Mouse (Mus musculus) MEL (cell line): ENCODE results near the gene Tcap. TPM values are rescaled to one million over a fixed set of nuclear protein-coding genes. Genes with fewer than 3 reads are reported as not detected.

Experiments used
- DNase-seq: peaks from one replicate; pipeline ENCODE4 v3.0.0; 2011; ENCODE audit warnings: low read depth, low spot score
- H3K27ac ChIP-seq: 2 replicates; pipeline ENCODE4 v1.5.1; 2012; ENCODE audit warnings: low read depth, mild to moderate bottlenecking, control low read depth, low read length, moderate library complexity; ENCODE audit not compliant: control insufficient read depth
- H3K27me3 ChIP-seq, 2 experiments: fragments of 150-350 bp in 1 of 2; sonication (generic) in 1 of 2; 2 replicates each; pipeline ENCODE4 v1.6.1; 2012; ENCODE audit warnings: low read length in 2 of 2, mild to moderate bottlenecking in 2 of 2, improper control_type of control experiment in 1 of 2, moderate library complexity in 1 of 2; ENCODE audit not compliant: insufficient read depth in 2 of 2, control insufficient read depth in 1 of 2
- H3K36me3 ChIP-seq, 2 experiments: 2 replicates each; pipeline ENCODE4 v1.6.1; 2012 to 2014; ENCODE audit warnings: low read length in 2 of 2, improper control_type of control experiment in 1 of 2, inconsistent platforms in 1 of 2, mild to moderate bottlenecking in 1 of 2; ENCODE audit not compliant: insufficient read depth in 2 of 2, control insufficient read depth in 1 of 2
- H3K4me1 ChIP-seq, 2 experiments: fragments of 150-350 bp in 1 of 2; sonication (generic) in 1 of 2; 2 replicates each; pipeline ENCODE4 v1.6.1; 2012; ENCODE audit warnings: low read length in 2 of 2, improper control_type of control experiment in 1 of 2, mild to moderate bottlenecking in 1 of 2; ENCODE audit not compliant: insufficient read depth in 2 of 2, control insufficient read depth in 1 of 2
- H3K4me3 ChIP-seq, 2 experiments: fragments of 150-350 bp in 1 of 2; sonication (generic) in 1 of 2; 2 replicates each; pipeline ENCODE4 v1.5.1; 2012; ENCODE audit warnings: low read depth in 2 of 2, low read length in 2 of 2, mild to moderate bottlenecking in 2 of 2, moderate library complexity in 2 of 2, control low read depth in 1 of 2, improper control_type of control experiment in 1 of 2; ENCODE audit not compliant: control insufficient read depth in 1 of 2, insufficient read depth in 1 of 2
- H3K79me2 ChIP-seq: 2 replicates; pipeline ENCODE4 v1.6.1; 2012; ENCODE audit warnings: mild to moderate bottlenecking, low read length, moderate library complexity; ENCODE audit not compliant: control insufficient read depth, poor library complexity, insufficient read depth
- H3K9ac ChIP-seq: 2 replicates; pipeline ENCODE4 v1.6.1; 2012; ENCODE audit warnings: low read depth, mild to moderate bottlenecking, control low read depth, low read length, moderate library complexity; ENCODE audit not compliant: control insufficient read depth, poor library complexity, severe bottlenecking
- H3K9me3 ChIP-seq: fragments of 150-350 bp; sonication (generic); replicated peaks from 2 replicates; pipeline ENCODE4 v1.6.1; 2012; ENCODE audit warnings: mild to moderate bottlenecking, low read length, improper control_type of control experiment, moderate library complexity; ENCODE audit not compliant: insufficient read depth
- BHLHE40 ChIP-seq: IDR thresholded peaks from 2 replicates; pipeline ENCODE4 v1.6.1; 2012; ENCODE audit warnings: low read depth, mild to moderate bottlenecking, inconsistent platforms, low read length, improper control_type of control experiment, borderline replicate concordance
- CTCF ChIP-seq, 3 experiments: IDR thresholded peaks in 2 of 3; conservative IDR thresholded peaks in 1 of 3; 2 replicates each; pipeline ENCODE4 v1.5.1; 2011 to 2012; ENCODE audit warnings: low read length in 3 of 3, low read depth in 2 of 3, mild to moderate bottlenecking in 2 of 3, improper control_type of control experiment in 1 of 3, inconsistent platforms in 1 of 3, mixed read lengths in 1 of 3, moderate library complexity in 1 of 3; ENCODE audit not compliant: control insufficient read depth in 1 of 3, insufficient read depth in 1 of 3, poor library complexity in 1 of 3, severe bottlenecking in 1 of 3
- E2F4 ChIP-seq: IDR thresholded peaks from 2 replicates; pipeline ENCODE4 v1.6.1; 2011; ENCODE audit warnings: low read depth, low read length, improper control_type of control experiment, borderline replicate concordance
- EP300 ChIP-seq, 2 experiments: IDR thresholded peaks; 2 replicates each; pipeline ENCODE4 v1.6.1; 2011; ENCODE audit warnings: improper control_type of control experiment in 2 of 2, low read length in 2 of 2, low read depth in 1 of 2, mild to moderate bottlenecking in 1 of 2
- ETS1 ChIP-seq: IDR thresholded peaks from 2 replicates; pipeline ENCODE4 v1.6.1; 2012; ENCODE audit warnings: low read depth, mild to moderate bottlenecking, inconsistent platforms, low read length, improper control_type of control experiment, moderate library complexity
- GABPA ChIP-seq: IDR thresholded peaks from 2 replicates; pipeline ENCODE4 v1.6.1; 2012; ENCODE audit warnings: low read depth, mild to moderate bottlenecking, inconsistent platforms, low read length, improper control_type of control experiment, moderate library complexity
- HCFC1 ChIP-seq: IDR thresholded peaks from 2 replicates; pipeline ENCODE4 v1.6.1; 2012; ENCODE audit warnings: low read depth, mild to moderate bottlenecking, inconsistent platforms, low read length, improper control_type of control experiment, moderate library complexity
- KAT2A ChIP-seq: conservative IDR thresholded peaks from 2 replicates; pipeline ENCODE4 v1.6.1; 2012; ENCODE audit warnings: low read depth, low read length, improper control_type of control experiment, inconsistent platforms
- MAFK ChIP-seq: IDR thresholded peaks from 2 replicates; pipeline ENCODE4 v1.6.1; 2011; ENCODE audit warnings: low read depth, mild to moderate bottlenecking, low read length, improper control_type of control experiment, borderline replicate concordance
- MAX ChIP-seq: IDR thresholded peaks from 2 replicates; pipeline ENCODE4 v1.6.1; 2011; ENCODE audit warnings: low read length, improper control_type of control experiment
- MAZ ChIP-seq: IDR thresholded peaks from 2 replicates; pipeline ENCODE4 v1.6.1; 2012; ENCODE audit warnings: low read depth, mild to moderate bottlenecking, inconsistent platforms, low read length, improper control_type of control experiment
- MEF2A ChIP-seq: IDR thresholded peaks from 2 replicates; pipeline ENCODE4 v1.6.1; 2014; ENCODE audit warnings: low read depth, mild to moderate bottlenecking, inconsistent platforms, low read length, improper control_type of control experiment; ENCODE audit not compliant: poor library complexity, insufficient replicate concordance, severe bottlenecking; ENCODE audit errors: extremely low read depth
- MXI1 ChIP-seq: IDR thresholded peaks from 2 replicates; pipeline ENCODE4 v1.6.1; 2011; ENCODE audit warnings: mild to moderate bottlenecking, low read depth, low read length, improper control_type of control experiment
- MYB ChIP-seq: IDR thresholded peaks from 2 replicates; pipeline ENCODE4 v1.6.1; 2011; ENCODE audit warnings: mild to moderate bottlenecking, low read depth, low read length, improper control_type of control experiment
- NELFE ChIP-seq: IDR thresholded peaks from 2 replicates; pipeline ENCODE4 v1.6.1; 2011; ENCODE audit warnings: low read depth, low read length, improper control_type of control experiment
- NRF1 ChIP-seq: IDR thresholded peaks from 2 replicates; pipeline ENCODE4 v1.6.1; 2014; ENCODE audit warnings: low read depth, mild to moderate bottlenecking, inconsistent platforms, low read length, improper control_type of control experiment, moderate library complexity; ENCODE audit not compliant: poor library complexity, insufficient read depth, severe bottlenecking
- RAD21 ChIP-seq: IDR thresholded peaks from 2 replicates; pipeline ENCODE4 v1.6.1; 2011; ENCODE audit warnings: mild to moderate bottlenecking, low read depth, low read length, improper control_type of control experiment
- RCOR1 ChIP-seq: IDR thresholded peaks from 2 replicates; pipeline ENCODE4 v1.6.1; 2012; ENCODE audit warnings: low read depth, mild to moderate bottlenecking, inconsistent platforms, low read length, improper control_type of control experiment
- SIN3A ChIP-seq: IDR thresholded peaks from 2 replicates; pipeline ENCODE4 v1.6.1; 2012; ENCODE audit warnings: low read length, improper control_type of control experiment, inconsistent platforms
- SMC3 ChIP-seq: IDR thresholded peaks from 2 replicates; pipeline ENCODE4 v1.6.1; 2011; ENCODE audit warnings: low read depth, low read length, improper control_type of control experiment
- TAL1 ChIP-seq: IDR thresholded peaks from 2 replicates; pipeline ENCODE4 v1.6.1; 2012; ENCODE audit warnings: mild to moderate bottlenecking, inconsistent platforms, low read length, moderate library complexity, mixed read lengths
- TBP ChIP-seq: IDR thresholded peaks from 2 replicates; pipeline ENCODE4 v1.8.0; 2011; ENCODE audit warnings: low read depth, low read length, improper control_type of control experiment
- TCF12 ChIP-seq: IDR thresholded peaks from 2 replicates; pipeline ENCODE4 v1.6.1; 2014; ENCODE audit warnings: low read depth, mild to moderate bottlenecking, inconsistent platforms, low read length, improper control_type of control experiment, moderate library complexity
- USF1 ChIP-seq: IDR thresholded peaks from 2 replicates; pipeline ENCODE4 v1.6.1; 2014; ENCODE audit warnings: low read depth, mild to moderate bottlenecking, inconsistent platforms, low read length, improper control_type of control experiment, moderate library complexity
- USF2 ChIP-seq, 2 experiments: IDR thresholded peaks; 2 replicates each; pipeline ENCODE4 v1.6.1; 2011 to 2012; ENCODE audit warnings: improper control_type of control experiment in 2 of 2, low read length in 2 of 2, borderline replicate concordance in 1 of 2, inconsistent platforms in 1 of 2, low read depth in 1 of 2, mild to moderate bottlenecking in 1 of 2; ENCODE audit not compliant: insufficient read depth in 1 of 2
- ZC3H11A ChIP-seq: IDR thresholded peaks from 2 replicates; pipeline ENCODE4 v1.6.1; 2012; ENCODE audit warnings: low read depth, mild to moderate bottlenecking, inconsistent platforms, low read length, improper control_type of control experiment
- ZKSCAN1 ChIP-seq: IDR thresholded peaks from 2 replicates; pipeline ENCODE4 v1.6.1; 2012; ENCODE audit warnings: low read depth, mild to moderate bottlenecking, inconsistent platforms, low read length, improper control_type of control experiment, moderate library complexity
- ZNF384 ChIP-seq: IDR thresholded peaks from 2 replicates; pipeline ENCODE4 v1.6.1; 2012; ENCODE audit warnings: low read depth, mild to moderate bottlenecking, inconsistent platforms, low read length, improper control_type of control experiment
- polyA plus RNA-seq, 2 experiments: library from polyadenylated mRNA; stranded (reverse) in 1 of 2; unstranded in 1 of 2; fragments of >175 nt in 1 of 2; fragments of >200 nt in 1 of 2; gene quantifications; 2 replicates each; pipeline versions ENCODE4 v1.2.1 to v1.2.4; 2012; ENCODE audit warnings: low replicate concordance in 2 of 2, low read depth in 1 of 2; ENCODE audit not compliant: insufficient read length in 2 of 2, insufficient read depth in 1 of 2, missing spikeins in 1 of 2
- total RNA-seq: library from RNA; depleted of rRNA; stranded (reverse); fragments of 300-350 nt; gene quantifications from 2 replicates; pipeline ENCODE4 v1.2.3, GENCODE M21; 2012; rRNA removed

Gene Tcap
- not detected in 2 replicates for total RNA-seq
- polyA plus RNA-seq, result under 1 TPM in 1 of 2 experiments, not detected in 1; 0.07 TPM

DNA sequence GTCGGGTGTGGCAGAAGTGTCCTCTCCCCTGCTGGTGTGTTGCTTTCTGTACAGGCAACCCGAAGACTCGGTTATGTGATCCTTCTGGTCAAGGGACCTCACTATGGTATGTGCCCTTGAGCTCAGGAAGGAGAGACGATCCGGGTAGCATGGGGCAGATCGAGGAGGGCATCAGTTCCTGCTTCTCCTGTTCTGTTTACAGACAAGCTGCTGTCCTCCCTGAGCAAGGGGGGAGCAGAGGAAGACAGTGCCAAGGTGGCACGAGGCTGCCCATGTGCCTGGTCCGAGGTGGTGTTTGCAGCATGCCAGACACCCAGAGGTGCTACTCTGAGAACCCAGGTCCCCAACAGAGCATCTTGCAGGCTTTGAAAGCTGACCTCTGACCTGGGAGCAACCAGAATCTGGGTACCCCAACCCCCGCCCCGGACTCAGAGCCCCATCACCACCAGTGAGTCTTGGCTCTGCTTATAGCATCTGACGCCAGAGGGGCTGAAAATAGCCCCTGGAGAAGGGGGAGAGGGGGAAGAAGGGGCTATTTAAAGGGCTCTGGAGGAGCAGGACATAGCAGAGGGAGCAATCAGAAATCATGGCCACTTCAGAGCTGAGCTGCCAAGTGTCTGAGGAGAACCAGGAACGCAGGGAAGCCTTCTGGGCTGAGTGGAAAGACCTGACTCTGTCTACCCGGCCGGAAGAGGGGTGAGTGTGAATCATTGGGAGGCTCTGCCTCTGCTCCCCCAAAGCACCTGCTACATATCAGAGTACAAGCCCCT, at the start of gene Tcap:
Tcap (plus strand) TSS at position 551 of the 770 bp plus-strand sequence.
- Histone ChIP-seq H3K4me1 (no peaks in the 10 kb centered on the region), H3K9me3 (no peaks in the 10 kb centered on the region), H3K36me3 (no peaks in the 10 kb centered on the region; a peak in 1 of 4 replicates), H3K9ac (no peak within 1 kb of the TSS), H3K79me2 (no peaks in the 10 kb centered on the region), H3K4me3 (no peak within 1 kb of the TSS), H3K27ac (no peak within 1 kb of the TSS), H3K27me3 (no peaks in the 10 kb centered on the region)
- DNase-seq, result no peak
- TF ChIP-seq MYB, result no peak
- no peak for TF ChIP-seq TBP
- no peak for TF ChIP-seq BHLHE40
- no peak for TF ChIP-seq ZNF384
- TF ChIP-seq USF2 (IDR thresholded peaks at IDR 0.05; ENCODE audit: borderline replicate concordance in 1 of 2, insufficient read depth in 1 of 2, low read depth in 1 of 2, low read length in 2 of 2), result no peak
- TF ChIP-seq SIN3A, result no peak
- TF ChIP-seq EP300 (IDR thresholded peaks at IDR 0.05; ENCODE audit: low read depth in 1 of 2, low read length in 2 of 2), result no peak
- TF ChIP-seq GABPA, result no peak
- TF ChIP-seq MAFK, result no peak
- no peak for TF ChIP-seq NELFE
- no peak for TF ChIP-seq MAZ
- no peak for TF ChIP-seq CTCF (IDR thresholded peaks at IDR 0.05 in 2 of 3, conservative IDR thresholded peaks at IDR 0.05 in 1 of 3; ENCODE audit: control insufficient read depth in 1 of 3, insufficient read depth in 1 of 3, low read depth in 2 of 3, low read length in 3 of 3, poor library complexity in 1 of 3, severe bottlenecking in 1 of 3)
- no peak for TF ChIP-seq NRF1
- TF ChIP-seq RCOR1, result no peak
- TF ChIP-seq SMC3, result no peak
- TF ChIP-seq MAX, result no peak
- no peak for TF ChIP-seq HCFC1
- TF ChIP-seq TAL1, result no peak

- no peak for DNase-seq
- TF ChIP-seq NELFE, result no peak
- TF ChIP-seq TBP, result no peak
- no peak for TF ChIP-seq ZC3H11A
- TF ChIP-seq KAT2A, result no peak
- no peak for TF ChIP-seq MEF2A
- no peak for TF ChIP-seq RAD21
- no peak for TF ChIP-seq TCF12
- no peak for TF ChIP-seq USF2 (IDR thresholded peaks at IDR 0.05; ENCODE audit: borderline replicate concordance in 1 of 2, insufficient read depth in 1 of 2, low read depth in 1 of 2, low read length in 2 of 2)
- TF ChIP-seq USF1, result no peak
- TF ChIP-seq ETS1, result no peak
- no peak for TF ChIP-seq EP300 (IDR thresholded peaks at IDR 0.05; ENCODE audit: low read depth in 1 of 2, low read length in 2 of 2)
- no peak for TF ChIP-seq E2F4
- TF ChIP-seq SMC3, result no peak
- no peak for TF ChIP-seq NRF1
- no peak for TF ChIP-seq MXI1
- no peak for TF ChIP-seq ZNF384
- no peak for TF ChIP-seq ZKSCAN1
- Histone ChIP-seq H3K27ac (no peak overlapping the region), H3K79me2 (no peaks in the 10 kb centered on the region), H3K9ac (no peak overlapping the region), H3K36me3 (no peaks in the 10 kb centered on the region), H3K27me3 (peaks cover 0 to 5% of the 10 kb centered on the region in 2 experiments; a peak in 2 of 4 replicates), H3K4me3 (no peak overlapping the region), H3K9me3 (no peaks in the 10 kb centered on the region), H3K4me1 (peaks cover 0 to 4% of the 10 kb centered on the region in 2 experiments; a peak in 1 of 4 replicates)
Observed at GRCm38 (mm10) chr11:98333981-98334741, 49.5 kb upstream of the Tcap start.
